Comparison of ENCODE assay signal across 8 mouse cellular contexts in the genomic region with DNA sequence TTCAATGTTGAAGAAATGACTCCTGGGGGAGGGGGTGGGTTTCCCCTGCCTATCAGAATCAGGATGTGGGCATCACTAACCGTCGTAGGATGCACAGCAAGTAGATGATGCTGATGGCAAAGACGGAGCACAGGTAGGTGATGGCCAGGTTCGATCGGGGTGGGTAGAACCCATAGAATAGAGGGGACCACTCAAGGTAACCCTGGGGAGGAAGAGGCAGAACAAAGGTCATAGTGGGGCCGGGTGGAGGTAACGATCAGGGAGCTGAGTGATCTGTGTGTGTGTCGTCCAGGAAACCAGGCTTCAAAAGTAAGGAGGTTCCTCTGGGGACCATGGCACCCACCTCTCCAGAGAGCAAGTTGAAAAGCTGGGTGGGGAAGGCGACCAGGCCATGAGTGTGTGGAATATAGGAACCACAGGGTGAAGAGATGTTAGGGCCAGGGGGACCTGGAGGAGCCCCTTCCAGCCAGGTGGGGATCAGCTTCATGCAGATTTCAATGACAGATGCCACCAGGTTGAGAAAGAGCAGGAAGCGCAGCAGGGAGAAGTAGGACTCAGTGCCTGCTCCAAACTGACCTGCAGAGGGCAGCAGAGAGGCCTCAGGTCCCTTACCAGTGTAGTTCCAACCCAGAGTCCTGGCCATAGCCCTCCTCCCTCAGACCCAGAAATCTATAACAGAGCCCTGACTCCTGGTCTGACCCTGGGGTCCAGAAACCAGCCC. TPM values are rescaled to one million over a fixed set of nuclear protein-coding genes. Genes with fewer than 3 reads are reported as not detected.
A peak's percentile ranks its signal among the peaks of the same experiment; 100 is the strongest.
DNase-seq lines count a peak whose midpoint lies in the region; ATAC-seq and TF ChIP-seq lines count a peak whose summit lies in the region.

No protein-coding gene starts in this region.

- no peaks in the 10 kb centered on the region for H3K79me2 ChIP-seq in C2C12 (ENCODE audit: control insufficient read depth, insufficient read depth)

- no peaks in the 10 kb centered on the region for H3K79me3 ChIP-seq in C2C12 (ENCODE audit: low read depth)

- H3K4me1 ChIP-seq in heart, embryonic 15.5 days (replicated peaks) = no peaks in the 10 kb centered on the region
- H3K4me1 ChIP-seq in liver, embryonic 11.5 days (replicated peaks; ENCODE audit: control insufficient read depth, insufficient read depth, low read length) = no peaks in the 10 kb centered on the region; the same call in 1 of the 2 replicates

- H3K4me2 ChIP-seq in heart, embryonic 15.5 days = no peak overlapping the region
- no peak overlapping the region for H3K4me2 ChIP-seq in liver, embryonic 11.5 days

- ATAC-seq in erythroid progenitor cell, adult 5-6 weeks (replicated peaks; ENCODE audit: low FRiP score, poor library complexity, severe bottlenecking) = peak; percentile 86
- peak; percentile 73 for ATAC-seq in heart, embryonic 15.5 days (replicated peaks; ENCODE audit: insufficient number of reproducible peaks, insufficient read depth, low FRiP score, low read depth)
- ATAC-seq in liver, embryonic 11.5 days (replicated peaks; ENCODE audit: low FRiP score) = peak; percentile 84

- H3K27me3 ChIP-seq in C2C12 (ENCODE audit: control insufficient read depth, insufficient read depth, insufficient read length) = no peaks in the 10 kb centered on the region
- H3K27me3 ChIP-seq in heart, embryonic 15.5 days = no peaks in the 10 kb centered on the region
- no peaks in the 10 kb centered on the region for H3K27me3 ChIP-seq in liver, embryonic 11.5 days (replicated peaks; ENCODE audit: control insufficient read depth, insufficient read depth, low read length)
- H3K27me3 ChIP-seq in splenic B cell, adult 2 months (ENCODE audit: control insufficient read depth, insufficient read depth, low read length, poor library complexity, severe bottlenecking) = no peaks in the 10 kb centered on the region

- 62% methylated on average over 10 of the region's 10 CpGs for WGBS in heart, embryonic 15.5 days
- WGBS in liver, embryonic 11.5 days = 59% methylated on average over 10 of the region's 10 CpGs

- no peak overlapping the region for H3K27ac ChIP-seq in heart, embryonic 15.5 days
- H3K27ac ChIP-seq in liver, embryonic 11.5 days (ENCODE audit: low read depth, low read length) = no peak overlapping the region

- no peak overlapping the region for H3K4me3 ChIP-seq in C2C12 (ENCODE audit: insufficient read depth, poor library complexity, severe bottlenecking)
- no peak overlapping the region for H3K4me3 ChIP-seq in heart, embryonic 15.5 days
- no peak overlapping the region for H3K4me3 ChIP-seq in liver, embryonic 11.5 days (ENCODE audit: low read depth, low read length)

- H3K9ac ChIP-seq in heart, embryonic 15.5 days = no peak overlapping the region
- no peak overlapping the region for H3K9ac ChIP-seq in liver, embryonic 11.5 days (ENCODE audit: low read depth, low read length)

- DNase-seq in brain, adult 2 months (ENCODE audit: low read depth, low spot score) = peak; percentile 90
- peak; percentile 92 for DNase-seq in kidney, postnatal 10 days
- peak; percentile 67 for DNase-seq in liver, embryonic 11.5 days (ENCODE audit: low spot score)
- peak; percentile 89 for DNase-seq in naive thymus-derived CD4-positive, alpha-beta T cell, adult 2 months (ENCODE audit: low read depth)
- DNase-seq in splenic B cell, adult 2 months (ENCODE audit: low read depth, low spot score) = peak; percentile 89

- no peaks in the 10 kb centered on the region for H3K36me3 ChIP-seq in C2C12 (ENCODE audit: control insufficient read depth, insufficient read depth)
- no peaks in the 10 kb centered on the region for H3K36me3 ChIP-seq in heart, embryonic 15.5 days
- no peaks in the 10 kb centered on the region for H3K36me3 ChIP-seq in liver, embryonic 11.5 days (ENCODE audit: control insufficient read depth, insufficient read depth, low read length)
- H3K36me3 ChIP-seq in splenic B cell, adult 2 months (ENCODE audit: control insufficient read depth, insufficient read depth, low read length, poor library complexity, severe bottlenecking) = peaks cover 3% of the 10 kb centered on the region

- no peaks in the 10 kb centered on the region for H3K9me3 ChIP-seq in heart, embryonic 15.5 days (replicated peaks)
- no peaks in the 10 kb centered on the region for H3K9me3 ChIP-seq in liver, embryonic 11.5 days (ENCODE audit: control insufficient read depth, low read length)

- H3ac ChIP-seq in C2C12 (ENCODE audit: control insufficient read depth, insufficient read length, low read depth) = no peak overlapping the region

- peak; percentile 86 for TF ChIP-seq CTCF in C2C12 (IDR thresholded peaks at IDR 0.05; ENCODE audit: control insufficient read depth, insufficient read depth, insufficient read length)

TF ChIP-seq in C2C12, 6 proteins besides CTCF, POLR2A, EP300 and RAD21:
- TF ChIP-seq MYOD1 (IDR thresholded peaks at IDR 0.05; ENCODE audit: control insufficient read depth, insufficient read length, low read depth) (no peak), FOSL1 (IDR thresholded peaks at IDR 0.05; ENCODE audit: insufficient read depth, low read length, poor library complexity, severe bottlenecking) (no peak), CEBPB (IDR thresholded peaks at IDR 0.05; ENCODE audit: low read depth) (no peak), USF1 (IDR thresholded peaks at IDR 0.05; ENCODE audit: low read depth) (no peak), MYOG (IDR thresholded peaks at IDR 0.05; ENCODE audit: control insufficient read depth, extremely low read depth, insufficient read length) (no peak), MAX (IDR thresholded peaks at IDR 0.05) (no peak)

RNA-seq across cellular contexts. Expression of a gene that starts 2.7 kb away (rescaled TPM):
- polyA plus RNA-seq in C2C12 (2012; fragmentation: generic; extraction: Trizol) = 1.8 TPM
- total RNA-seq in erythroid progenitor cell, adult 5-6 weeks (2015; ENCODE audit: low replicate concordance) = 6.7 TPM in 1 of 2 replicates, not detected in the other
- 0.77 TPM in 1 of 2 replicates, not detected in the other for total RNA-seq in erythroid progenitor cell, adult 5-6 weeks (2017; ENCODE audit: low replicate concordance)
- polyA plus RNA-seq in heart, embryonic 15.5 days (2015; fragmentation: Nextera tagmentation; extraction: Ambion mirVana) = 4.1 and 7.8 TPM in 2 replicates
- 10.0 and 12.1 TPM in 2 replicates for polyA plus RNA-seq in liver, embryonic 11.5 days (2014; fragmentation: Nextera tagmentation; extraction: Ambion mirVana)

RNA-seq across cellular contexts. Expression of a gene that starts 9.0 kb away (rescaled TPM):
- polyA plus RNA-seq in C2C12 (2012; fragmentation: generic; extraction: Trizol) = 10.4 TPM
- total RNA-seq in erythroid progenitor cell, adult 5-6 weeks (2015; ENCODE audit: low replicate concordance) = 2.5 and 8.8 TPM in 2 replicates
- 2.7 and 3.0 TPM in 2 replicates for total RNA-seq in erythroid progenitor cell, adult 5-6 weeks (2017; ENCODE audit: low replicate concordance)
- 17.4 and 19.8 TPM in 2 replicates for polyA plus RNA-seq in heart, embryonic 15.5 days (2015; fragmentation: Nextera tagmentation; extraction: Ambion mirVana)
- 13.4 and 13.5 TPM in 2 replicates for polyA plus RNA-seq in liver, embryonic 11.5 days (2014; fragmentation: Nextera tagmentation; extraction: Ambion mirVana)

RNA-seq across cellular contexts. Expression of a gene that starts 18.0 kb away (rescaled TPM):
- polyA plus RNA-seq in C2C12 (2012; fragmentation: generic; extraction: Trizol) = 215 TPM
- 1.7 TPM in 1 of 2 replicates, not detected in the other for total RNA-seq in erythroid progenitor cell, adult 5-6 weeks (2015; ENCODE audit: low replicate concordance)
- total RNA-seq in erythroid progenitor cell, adult 5-6 weeks (2017; ENCODE audit: low replicate concordance) = 3.0 and 3.1 TPM in 2 replicates
- polyA plus RNA-seq in heart, embryonic 15.5 days (2015; fragmentation: Nextera tagmentation; extraction: Ambion mirVana) = 198 and 226 TPM in 2 replicates
- 103 and 106 TPM in 2 replicates for polyA plus RNA-seq in liver, embryonic 11.5 days (2014; fragmentation: Nextera tagmentation; extraction: Ambion mirVana)

RNA-seq across cellular contexts. Expression of a gene that starts 18.7 kb away (rescaled TPM):
- 45.8 TPM for polyA plus RNA-seq in C2C12 (2012; fragmentation: generic; extraction: Trizol)
- total RNA-seq in erythroid progenitor cell, adult 5-6 weeks (2015; ENCODE audit: low replicate concordance) = 17.7 and 29.3 TPM in 2 replicates
- total RNA-seq in erythroid progenitor cell, adult 5-6 weeks (2017; ENCODE audit: low replicate concordance) = 1.0 and 6.4 TPM in 2 replicates
- polyA plus RNA-seq in heart, embryonic 15.5 days (2015; fragmentation: Nextera tagmentation; extraction: Ambion mirVana) = 30.1 and 44.1 TPM in 2 replicates
- polyA plus RNA-seq in liver, embryonic 11.5 days (2014; fragmentation: Nextera tagmentation; extraction: Ambion mirVana) = 35.7 and 36.7 TPM in 2 replicates

RNA-seq across cellular contexts. Expression of a gene that starts 29.1 kb away (rescaled TPM):
- 3,200 TPM for polyA plus RNA-seq in C2C12 (2012; fragmentation: generic; extraction: Trizol)
- 482 and 547 TPM in 2 replicates for total RNA-seq in erythroid progenitor cell, adult 5-6 weeks (2015; ENCODE audit: low replicate concordance)
- 300 and 652 TPM in 2 replicates for total RNA-seq in erythroid progenitor cell, adult 5-6 weeks (2017; ENCODE audit: low replicate concordance)
- polyA plus RNA-seq in heart, embryonic 15.5 days (2015; fragmentation: Nextera tagmentation; extraction: Ambion mirVana) = 826 and 843 TPM in 2 replicates
- polyA plus RNA-seq in liver, embryonic 11.5 days (2014; fragmentation: Nextera tagmentation; extraction: Ambion mirVana) = 1,767 and 1,846 TPM in 2 replicates
